Mouse (Mus musculus) layer of hippocampus, postnatal 36 days (tissue): Measurements from ENCODE around the gene Manbal. TPM values are rescaled to one million over a fixed set of nuclear protein-coding genes. Genes with fewer than 3 reads are reported as not detected.

ENCODE experiments used
- DNase-seq, 2 experiments: peaks; one replicate each; pipeline ENCODE4 v3.0.0; 2022
- total RNA-seq, 2 experiments: library from RNA; stranded (reverse); gene quantifications; 2 replicates each; pipeline ENCODE4 v1.2.3; 2021

Gene Manbal
- total RNA-seq, 2 experiments from 2014 or later: 53.6 to 60.9 TPM

- DNase-seq: no peak
These were observed 49.8 kb downstream of the Manbal start for GRCm38 (mm10) chr2:157417229-157417628.

- DNase-seq: no peak
These were observed 50.8 kb downstream of the Manbal start, which contains the start of gene Src for GRCm38 (mm10) chr2:157418206-157418605. Src (plus strand) TSS chr2:157418444.

- no peak for DNase-seq
These were observed 51.2 kb downstream of the Manbal start for GRCm38 (mm10) chr2:157418609-157419071.

GRCm38 (mm10) chr2:157419506-157419905, 52.1 kb downstream of the Manbal start:
- no peak for DNase-seq

- DNase-seq: no peak
These were observed 53.0 kb downstream of the Manbal start for GRCm38 (mm10) chr2:157420404-157420803.

GRCm38 (mm10) chr2:157422062-157422655, 54.8 kb downstream of the Manbal start:
- no peak for DNase-seq

- DNase-seq: no peak
These were observed 55.7 kb downstream of the Manbal start for GRCm38 (mm10) chr2:157422854-157423705.

- no peak for DNase-seq
These were observed 56.3 kb downstream of the Manbal start for GRCm38 (mm10) chr2:157423706-157424125.

GRCm38 (mm10) chr2:157424126-157424903, 56.9 kb downstream of the Manbal start:
- DNase-seq: no peak

- DNase-seq: no peak
These were observed 57.7 kb downstream of the Manbal start for GRCm38 (mm10) chr2:157424904-157425642.

- DNase-seq: no peak
These were observed 58.2 kb downstream of the Manbal start for GRCm38 (mm10) chr2:157425643-157425988.

- DNase-seq: no peak
These were observed 58.8 kb downstream of the Manbal start for GRCm38 (mm10) chr2:157426171-157426570.

- DNase-seq: no peak
These were observed 59.8 kb downstream of the Manbal start for GRCm38 (mm10) chr2:157427164-157427563.

- no peak for DNase-seq
These were observed 61.2 kb downstream of the Manbal start for GRCm38 (mm10) chr2:157428351-157429139.

- DNase-seq: no peak
These were observed 62.3 kb downstream of the Manbal start for GRCm38 (mm10) chr2:157429735-157430134.

- no peak for DNase-seq
These were observed 63.5 kb downstream of the Manbal start for GRCm38 (mm10) chr2:157430667-157431429.

GRCm38 (mm10) chr2:157431912-157432311, 64.5 kb downstream of the Manbal start:
- no peak for DNase-seq

- DNase-seq: peak in 1 of 2 experiments; percentile 66
These were observed 65.1 kb downstream of the Manbal start for GRCm38 (mm10) chr2:157432476-157432875.

GRCm38 (mm10) chr2:157434041-157434440, 66.6 kb downstream of the Manbal start:
- DNase-seq: no peak

GRCm38 (mm10) chr2:157434497-157434896, 67.1 kb downstream of the Manbal start:
- peak; percentile 75 for DNase-seq

GRCm38 (mm10) chr2:157436496-157436895, 69.1 kb downstream of the Manbal start:
- peak; percentile 62 to 70 for DNase-seq
